ENCODE assay signal across 14 mouse cellular contexts in genomic region chr11:116690701-116691575, GRCm38 (mm10). TPM values are rescaled to one million over a fixed set of nuclear protein-coding genes. Genes with fewer than 3 reads are reported as not detected.
DNase-seq lines count a peak whose midpoint lies in the region; ATAC-seq and TF ChIP-seq lines count a peak whose summit lies in the region.
"Had no signal": no experiment of that assay in that cellular context is flagged by ENCODE, and none has a peak within 500 bp of the region (broad histone marks: within the 10 kb centered on the region; RNA-seq: fewer than 3 reads in every experiment).

No protein-coding gene starts in this region.

- no peak overlapping the region for H3K4me3 ChIP-seq in limb, embryonic 15.5 days
- H3K4me3 ChIP-seq in limb, embryonic 10.5 days: no peak overlapping the region
- no peak overlapping the region for H3K4me3 ChIP-seq in intestine, embryonic 15.5 days (replicated peaks)
- no peak overlapping the region for H3K4me3 ChIP-seq in stomach, postnatal 0 days (ENCODE audit: low read depth, low read length)
- H3K4me3 ChIP-seq: erythroblast, embryonic 14.5 days had no signal

- TF ChIP-seq EP300 in stomach, postnatal 0 days (optimal IDR thresholded peaks at IDR 0.05): no peak

- WGBS in limb, embryonic 15.5 days: 47% methylated on average over 18 of the region's 18 CpGs
- 43% methylated on average over 18 of the region's 18 CpGs for WGBS in limb, embryonic 10.5 days
- 46% methylated on average over 18 of the region's 18 CpGs for WGBS in intestine, embryonic 15.5 days
- WGBS in stomach, postnatal 0 days: 51% methylated on average over 18 of the region's 18 CpGs

- no peak overlapping the region for H3K27ac ChIP-seq in limb, embryonic 15.5 days
- H3K27ac ChIP-seq in limb, embryonic 10.5 days: no peak overlapping the region
- 0 out of 2 replicates have a peak overlapping the region, but pooled peaks have one; percentile 44 for H3K27ac ChIP-seq in intestine, embryonic 15.5 days
- H3K27ac ChIP-seq in stomach, postnatal 0 days (replicated peaks): no peak overlapping the region
- H3K27ac ChIP-seq: hindbrain, embryonic 14.5 days had no signal

- no peak for DNase-seq in limb, embryonic 10.5 days (ENCODE audit: low spot score)
- peak; percentile 70 to 90 for DNase-seq in kidney, postnatal 25 days
- DNase-seq in stomach, postnatal 0 days (ENCODE audit: low spot score): peak; percentile 46
- DNase-seq in spleen, postnatal 4 days (ENCODE audit: low spot score in 2 of 2): no peak
- no peak for DNase-seq in ovary, postnatal 14 days (ENCODE audit: low spot score)
- DNase-seq: midbrain, embryonic 14.5 days; right cerebral cortex, postnatal 14 days had no signal

- peak; percentile 27; the same call in 1 of the 2 replicates for ATAC-seq in limb, embryonic 15.5 days (ENCODE audit: insufficient number of reproducible peaks, low FRiP score, low TSS enrichment, low read depth)
- ATAC-seq in intestine, embryonic 15.5 days: peak; percentile 63
- 0 out of 2 replicates have a peak, but pooled peaks have one; percentile 13 for ATAC-seq in stomach, postnatal 0 days (ENCODE audit: low FRiP score, low TSS enrichment)
- ATAC-seq: forebrain, embryonic 14.5 days had no signal

- peaks cover 14% of the 10 kb centered on the region for H3K4me1 ChIP-seq in limb, embryonic 15.5 days
- peaks cover 32% of the 10 kb centered on the region for H3K4me1 ChIP-seq in limb, embryonic 10.5 days
- peaks cover 24% of the 10 kb centered on the region for H3K4me1 ChIP-seq in intestine, embryonic 15.5 days (replicated peaks)
- no peaks in the 10 kb centered on the region; the same call in 1 of the 2 replicates for H3K4me1 ChIP-seq in stomach, postnatal 0 days (replicated peaks; ENCODE audit: control insufficient read depth, insufficient read depth)

- H3K27me3 ChIP-seq in limb, embryonic 15.5 days: peaks cover 25% of the 10 kb centered on the region
- peaks cover 36% of the 10 kb centered on the region for H3K27me3 ChIP-seq in limb, embryonic 10.5 days (ENCODE audit: low read depth, poor library complexity, severe bottlenecking)
- peaks cover 15% of the 10 kb centered on the region for H3K27me3 ChIP-seq in intestine, embryonic 15.5 days (replicated peaks)
- H3K27me3 ChIP-seq in stomach, postnatal 0 days (ENCODE audit: control insufficient read depth, insufficient read depth, low read length): no peaks in the 10 kb centered on the region

- H3K4me2 ChIP-seq in limb, embryonic 15.5 days: no peak overlapping the region
- peak overlapping the region; percentile 26; the same call in 1 of the 2 replicates for H3K4me2 ChIP-seq in intestine, embryonic 15.5 days (replicated peaks)
- H3K4me2 ChIP-seq in stomach, postnatal 0 days (replicated peaks; ENCODE audit: low read depth): no peak overlapping the region
- H3K4me2 ChIP-seq: heart, embryonic 11.5 days; hindbrain, embryonic 14.5 days had no signal

- H3K36me3 ChIP-seq in limb, embryonic 15.5 days: no peaks in the 10 kb centered on the region
- peaks cover 4% of the 10 kb centered on the region; the same call in 1 of the 2 replicates for H3K36me3 ChIP-seq in limb, embryonic 10.5 days
- H3K36me3 ChIP-seq in intestine, embryonic 15.5 days: no peaks in the 10 kb centered on the region
- H3K36me3 ChIP-seq in stomach, postnatal 0 days (ENCODE audit: control insufficient read depth, insufficient read depth, low read length): no peaks in the 10 kb centered on the region

- no peak for TF ChIP-seq CTCF in stomach, postnatal 0 days (IDR thresholded peaks at IDR 0.05; ENCODE audit: low read depth)

- no peaks in the 10 kb centered on the region for H3K9me3 ChIP-seq in limb, embryonic 15.5 days
- no peaks in the 10 kb centered on the region for H3K9me3 ChIP-seq in limb, embryonic 10.5 days (replicated peaks)
- no peaks in the 10 kb centered on the region for H3K9me3 ChIP-seq in intestine, embryonic 15.5 days
- no peaks in the 10 kb centered on the region for H3K9me3 ChIP-seq in stomach, postnatal 0 days (ENCODE audit: control insufficient read depth, low read length)

- H3K9ac ChIP-seq in limb, embryonic 15.5 days: no peak overlapping the region
- no peak overlapping the region for H3K9ac ChIP-seq in intestine, embryonic 15.5 days
- H3K9ac ChIP-seq in stomach, postnatal 0 days (ENCODE audit: low read length): no peak overlapping the region
- H3K9ac ChIP-seq: hindbrain, embryonic 14.5 days had no signal

RNA-seq across cellular contexts. Expression of gene Cygb, which starts 36.8 kb away (rescaled TPM):
- polyA plus RNA-seq in limb, embryonic 15.5 days (2015; fragmentation: Nextera tagmentation; extraction: Ambion mirVana): 20.1 and 22.2 TPM in 2 replicates
- 2.7 and 5.8 TPM in 2 replicates for polyA plus RNA-seq in limb, embryonic 10.5 days (2016; fragmentation: Nextera tagmentation; extraction: Ambion mirVana)
- polyA plus RNA-seq in intestine, embryonic 15.5 days (2015; fragmentation: Nextera tagmentation; extraction: Ambion mirVana): 12.5 and 12.9 TPM in 2 replicates
- polyA plus RNA-seq in stomach, postnatal 0 days (2015; fragmentation: Nextera tagmentation; extraction: Ambion mirVana): 22.1 and 22.2 TPM in 2 replicates

RNA-seq across cellular contexts. Expression of gene Prcd, which starts 37.6 kb away (rescaled TPM):
- 1.9 and 2.6 TPM in 2 replicates for polyA plus RNA-seq in limb, embryonic 15.5 days (2015; fragmentation: Nextera tagmentation; extraction: Ambion mirVana)
- polyA plus RNA-seq in limb, embryonic 10.5 days (2016; fragmentation: Nextera tagmentation; extraction: Ambion mirVana): 0.16 and 0.25 TPM in 2 replicates
- 1.0 and 1.3 TPM in 2 replicates for polyA plus RNA-seq in intestine, embryonic 15.5 days (2015; fragmentation: Nextera tagmentation; extraction: Ambion mirVana)
- polyA plus RNA-seq in stomach, postnatal 0 days (2015; fragmentation: Nextera tagmentation; extraction: Ambion mirVana): 2.6 and 2.7 TPM in 2 replicates
- polyA plus RNA-seq: erythroblast, embryonic 14.5 days; liver, adult 2 months had no signal

Comparison
In these comparisons a context has a peak if more than half of its experiments do, and no peak if none do; other contexts are left out.
1. ATAC-seq: peak in every context shown above with its lines; median percentile 63 in intestine, embryonic 15.5 days; 27 in limb, embryonic 15.5 days; 13 in stomach, postnatal 0 days.
2. DNase-seq: peak in kidney, postnatal 25 days (2 of 2) and stomach, postnatal 0 days (single experiment); none in limb, embryonic 10.5 days (single experiment), spleen, postnatal 4 days (0 of 2) and ovary, postnatal 14 days (single experiment).